Mouse (Mus musculus) small intestine, adult 2 months (tissue): Measurements from ENCODE around the gene Limch1.

ENCODE experiments used
- CTCF ChIP-seq: fragments of 200-500 bp; IDR thresholded peaks from 2 replicates; pipeline ENCODE4 v1.5.1; 2012; ENCODE audit warnings: low read depth, mild to moderate bottlenecking, control low read depth, inconsistent platforms, low read length, moderate library complexity, mixed read lengths; ENCODE audit not compliant: insufficient replicate concordance, insufficient read length; ENCODE audit errors: extremely low read depth
- POLR2A ChIP-seq: fragments of 200-500 bp; IDR thresholded peaks from 2 replicates; pipeline ENCODE4 v1.6.1; 2012; ENCODE audit warnings: low read depth, mild to moderate bottlenecking, control low read depth, inconsistent platforms, low read length, moderate library complexity

DNA sequence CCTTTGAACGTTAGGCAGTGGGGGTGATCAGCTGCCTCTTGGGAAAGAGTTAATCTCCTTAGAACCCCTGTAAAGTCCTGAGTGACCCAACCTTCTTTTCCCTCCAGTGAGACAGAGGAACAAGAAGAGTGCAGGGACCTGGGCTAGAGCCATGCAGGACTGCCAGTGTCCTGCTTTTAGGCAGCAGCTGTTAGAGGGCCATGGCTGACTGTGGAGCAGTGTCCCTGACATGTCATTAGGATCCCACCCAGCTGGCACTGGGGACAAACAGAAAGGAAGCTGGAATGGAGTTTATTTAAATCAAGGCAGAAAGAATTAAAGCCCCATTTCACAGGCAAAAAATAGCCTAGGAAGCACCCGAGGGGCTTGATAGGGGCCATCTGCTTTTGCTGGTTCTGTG lies 64.8 kb downstream of the Limch1 start:
- no peak for TF ChIP-seq POLR2A
- TF ChIP-seq CTCF: no peak
